Mouse (Mus musculus) spleen, postnatal 4 days (tissue): ENCODE results near the gene Ccdc137.
A peak's percentile ranks its signal among the peaks of the same experiment; 100 is the strongest.

ENCODE experiments used
- DNase-seq, 2 experiments: peaks; one replicate each; pipeline ENCODE4 v3.0.0; 2022; ENCODE audit warnings: low spot score in 2 of 2

Ccdc137 gene

DNA sequence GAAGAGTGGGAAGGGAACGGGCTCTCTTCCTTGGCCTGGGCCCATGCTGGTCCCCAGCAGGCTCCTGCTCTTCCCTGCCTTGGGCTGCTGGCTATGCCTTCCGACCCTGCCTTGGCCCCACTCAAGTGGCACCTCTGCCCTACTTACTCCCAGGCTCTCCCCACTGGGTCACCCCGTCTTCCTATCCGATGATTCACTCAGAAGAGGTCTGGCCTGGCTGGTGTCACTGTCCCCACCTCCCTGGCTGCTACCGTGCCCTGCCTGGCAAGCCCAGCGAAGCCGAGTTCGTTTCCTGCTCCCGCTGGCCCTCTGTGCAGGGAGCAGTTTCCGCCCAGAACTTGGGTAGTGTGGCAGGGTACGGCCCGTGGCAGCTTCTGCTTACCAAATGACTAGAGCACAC lies 40.3 kb downstream of the Ccdc137 start:
- no peak for DNase-seq

DNA sequence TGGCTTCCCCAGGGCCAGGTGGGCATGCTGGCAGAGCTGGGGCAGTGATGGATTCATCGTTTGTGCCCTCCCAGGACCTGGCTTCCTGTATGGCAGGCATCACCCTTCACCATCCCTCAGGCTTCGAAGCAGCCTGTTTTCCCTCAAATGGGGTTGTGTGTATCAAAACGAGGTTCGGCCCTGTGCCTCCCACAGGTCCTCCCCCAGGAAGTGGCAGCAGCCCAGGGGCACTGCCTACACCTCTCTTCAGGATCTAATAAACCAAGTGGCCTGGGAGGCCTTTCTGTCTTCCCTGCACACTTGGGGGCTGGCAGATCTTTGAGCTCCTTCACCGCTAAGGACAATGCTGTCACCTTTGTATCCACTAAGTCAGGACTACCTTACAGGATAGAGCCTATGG lies 41.0 kb downstream of the Ccdc137 start:
- DNase-seq: no peak

DNA sequence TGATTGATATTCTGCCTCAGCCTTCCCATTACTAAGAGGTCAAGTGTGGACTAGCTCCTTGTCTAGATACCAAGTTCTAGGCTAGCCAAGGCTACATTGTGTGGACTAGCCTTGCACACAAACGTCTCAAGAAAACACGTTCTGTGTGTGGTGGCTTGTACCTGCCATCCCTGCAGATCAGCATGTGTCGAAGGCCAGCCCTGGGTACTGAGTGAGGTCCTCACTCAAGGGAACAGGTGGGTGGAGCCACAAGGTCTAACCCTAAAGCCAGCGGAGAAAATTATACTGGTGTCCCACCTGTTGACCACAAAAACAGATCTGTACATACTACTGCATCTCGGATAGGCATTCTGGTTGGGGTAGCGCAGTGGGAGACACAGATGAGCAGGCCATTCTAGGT lies 42.0 kb downstream of the Ccdc137 start:
- DNase-seq: no peak

DNA sequence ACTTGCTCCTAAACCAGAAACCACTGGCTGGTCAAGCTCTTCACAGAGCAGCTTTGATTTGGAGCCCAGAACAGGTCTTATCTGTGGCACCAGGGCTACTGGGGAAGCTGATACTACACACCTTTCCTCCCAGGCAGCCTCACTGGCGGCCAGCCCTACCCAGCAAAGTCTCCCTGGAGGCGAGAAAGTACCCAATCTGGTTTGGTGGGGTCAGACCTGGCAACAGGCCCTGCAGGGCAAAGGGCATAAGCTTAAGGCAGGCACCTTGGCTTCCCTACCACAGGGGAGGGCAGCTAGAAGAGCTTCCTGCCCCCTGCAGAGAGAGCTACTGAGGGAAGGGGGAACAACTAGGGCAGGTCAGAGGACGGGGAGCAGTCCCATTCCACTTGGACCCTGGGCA lies 42.4 kb downstream of the Ccdc137 start:
- no peak for DNase-seq

DNA sequence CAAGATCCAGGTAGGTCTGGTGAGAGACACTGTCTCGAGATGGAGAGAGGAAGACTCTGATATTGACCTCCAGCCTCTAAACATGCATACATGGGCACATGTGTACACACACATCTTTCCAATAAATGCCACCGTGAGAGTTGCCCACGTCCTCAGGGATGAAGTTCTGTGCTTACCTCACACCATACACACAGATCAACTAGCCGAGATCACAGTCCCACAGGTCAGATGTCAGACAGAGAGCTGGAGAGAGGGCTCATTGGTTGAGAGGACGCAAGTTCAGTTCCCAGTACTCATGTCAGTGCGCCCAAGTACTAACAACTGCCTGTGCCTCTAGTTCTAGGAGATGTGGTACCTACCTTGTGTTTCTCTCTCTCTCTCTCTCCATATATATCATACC lies 43.1 kb downstream of the Ccdc137 start:
- DNase-seq: no peak

DNA sequence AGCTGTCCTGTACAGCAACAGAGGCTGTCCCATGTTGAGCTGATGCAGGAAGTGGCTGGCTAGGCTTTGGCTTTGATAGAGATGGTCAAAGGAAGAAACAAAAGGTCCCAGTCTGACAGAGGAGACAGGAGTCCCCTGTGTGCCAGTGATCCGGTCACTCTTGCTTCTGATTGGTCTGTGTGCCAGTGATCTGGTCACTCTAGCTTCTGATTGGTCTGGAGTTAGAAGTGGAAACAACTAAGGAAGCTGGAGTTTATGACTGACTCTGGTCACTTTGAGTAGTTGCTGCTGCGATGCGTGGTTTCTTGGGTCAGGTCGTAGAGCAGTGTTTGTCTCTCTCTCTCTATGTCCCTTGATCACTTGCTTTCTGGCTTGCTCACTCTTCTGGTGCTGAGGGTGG lies 43.8 kb downstream of the Ccdc137 start:
- DNase-seq: no peak

DNA sequence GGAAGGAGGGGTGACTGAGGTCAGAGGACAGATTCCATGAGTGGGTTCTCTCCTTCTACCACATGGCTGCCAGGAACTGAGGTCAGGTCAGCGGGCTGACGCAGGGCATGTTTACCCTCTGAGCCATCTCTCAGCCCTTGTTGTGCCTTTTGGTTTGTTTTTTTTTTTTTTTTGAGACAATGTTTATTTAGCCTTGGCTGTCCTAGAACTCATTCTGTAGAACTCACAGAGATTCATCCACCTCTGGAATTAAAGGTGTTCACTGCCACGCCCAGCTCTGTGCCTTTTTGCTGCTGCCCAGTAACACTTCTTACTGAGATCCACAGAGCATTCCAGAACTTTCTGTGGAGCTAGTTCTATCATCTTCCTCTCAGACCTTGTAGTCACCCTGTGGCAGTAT lies 47.7 kb downstream of the Ccdc137 start:
- no peak for DNase-seq

DNA sequence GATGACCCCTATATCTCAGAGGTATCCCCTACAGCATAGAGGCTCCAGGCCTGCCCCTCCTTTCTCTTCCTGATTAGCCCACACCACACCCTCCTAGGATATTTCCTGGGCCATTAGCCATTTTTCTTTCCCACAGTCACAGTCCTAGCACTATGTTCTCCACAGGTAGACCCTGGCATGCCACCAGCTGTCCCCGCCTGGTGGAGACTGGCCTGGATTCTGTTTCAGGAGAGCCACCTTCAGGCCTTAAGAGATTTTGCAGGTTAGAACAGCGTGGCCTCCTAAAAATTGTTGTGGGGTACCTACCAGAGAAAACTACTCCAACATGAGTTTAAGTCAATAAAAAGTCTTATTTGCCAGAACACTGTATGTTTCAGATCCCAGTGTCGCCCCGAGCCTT lies 49.0 kb downstream of the Ccdc137 start:
- no peak for DNase-seq

DNA sequence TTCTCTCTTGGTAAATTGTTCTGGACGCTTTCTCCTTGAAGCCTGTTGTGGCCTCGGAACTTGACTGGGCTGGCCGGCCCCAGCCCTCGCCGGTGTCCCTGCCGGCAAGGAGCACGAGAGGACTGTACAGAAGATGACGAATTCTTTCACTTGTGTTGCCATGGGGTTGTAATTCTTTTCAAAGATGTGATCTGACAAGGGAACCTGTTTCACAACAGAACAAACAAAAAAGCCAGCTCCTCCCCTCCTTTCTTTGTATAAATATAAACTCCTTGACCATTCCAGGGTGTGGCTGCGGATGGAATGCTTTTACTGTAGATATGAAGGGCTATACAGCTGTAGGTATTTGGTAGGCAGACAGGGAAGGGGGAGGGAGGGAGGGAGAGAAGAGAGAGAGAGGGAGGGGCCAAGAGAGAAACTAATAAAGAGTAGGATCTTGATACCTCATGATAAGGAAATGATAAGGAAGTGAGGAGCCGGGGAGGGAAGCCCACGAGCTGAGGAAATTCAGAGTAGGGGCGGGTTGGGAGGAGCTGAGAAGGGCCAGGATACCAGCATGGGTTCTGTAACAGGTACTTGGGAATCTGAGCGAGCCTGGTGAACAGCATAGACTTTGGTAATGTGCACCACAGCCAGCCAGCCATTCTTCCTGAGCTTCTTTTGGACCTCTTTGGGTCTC lies 49.8 kb downstream of the Ccdc137 start:
- DNase-seq: no peak

DNA sequence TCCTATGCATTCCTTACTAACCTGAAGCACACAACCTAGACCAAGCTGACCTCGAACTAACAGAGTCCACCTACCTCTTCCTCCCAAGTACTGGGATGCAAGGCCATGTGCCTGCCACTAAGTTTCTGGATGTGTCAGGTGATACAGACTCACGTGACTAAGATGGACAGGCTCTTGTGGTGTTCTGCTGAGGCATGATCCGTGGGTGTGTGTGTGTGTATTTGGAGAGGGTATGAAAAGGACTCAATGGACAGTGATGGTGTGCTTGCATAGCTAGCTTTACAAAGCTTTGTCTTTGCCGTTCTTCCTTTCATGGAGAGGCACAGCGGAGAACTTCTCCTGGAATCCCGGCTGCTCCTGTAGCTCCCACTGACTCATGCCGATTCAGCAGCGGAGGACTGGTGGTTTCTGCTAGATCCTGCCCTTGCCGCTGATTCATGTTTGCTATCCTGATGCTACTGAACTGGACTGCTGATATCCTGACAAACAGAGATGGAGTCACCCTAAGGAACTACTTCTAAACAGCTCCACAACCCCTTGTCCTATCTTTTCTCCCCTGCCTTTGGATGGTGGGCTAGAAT lies 50.5 kb downstream of the Ccdc137 start:
- DNase-seq: no peak

DNA sequence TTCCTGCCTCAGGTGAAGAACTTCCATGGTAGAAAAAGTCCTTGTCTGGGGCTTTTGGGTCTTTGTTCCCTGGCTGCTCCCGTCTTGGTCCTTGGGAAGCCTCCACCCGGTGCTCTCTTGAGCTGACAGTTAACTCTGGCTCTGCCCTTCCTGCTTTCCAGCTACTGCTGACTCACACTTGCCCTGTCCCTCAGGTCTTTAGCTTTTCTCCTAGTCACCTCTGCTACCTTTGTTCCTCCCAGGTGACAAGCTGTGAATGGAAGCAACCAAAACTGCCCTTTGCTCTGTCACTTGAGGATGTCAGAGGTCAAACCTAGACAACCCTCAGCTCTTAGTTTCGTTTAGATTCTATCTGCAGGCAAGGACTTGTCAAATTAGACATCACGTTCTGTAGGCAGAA lies 52.0 kb downstream of the Ccdc137 start:
- DNase-seq: no peak

DNA sequence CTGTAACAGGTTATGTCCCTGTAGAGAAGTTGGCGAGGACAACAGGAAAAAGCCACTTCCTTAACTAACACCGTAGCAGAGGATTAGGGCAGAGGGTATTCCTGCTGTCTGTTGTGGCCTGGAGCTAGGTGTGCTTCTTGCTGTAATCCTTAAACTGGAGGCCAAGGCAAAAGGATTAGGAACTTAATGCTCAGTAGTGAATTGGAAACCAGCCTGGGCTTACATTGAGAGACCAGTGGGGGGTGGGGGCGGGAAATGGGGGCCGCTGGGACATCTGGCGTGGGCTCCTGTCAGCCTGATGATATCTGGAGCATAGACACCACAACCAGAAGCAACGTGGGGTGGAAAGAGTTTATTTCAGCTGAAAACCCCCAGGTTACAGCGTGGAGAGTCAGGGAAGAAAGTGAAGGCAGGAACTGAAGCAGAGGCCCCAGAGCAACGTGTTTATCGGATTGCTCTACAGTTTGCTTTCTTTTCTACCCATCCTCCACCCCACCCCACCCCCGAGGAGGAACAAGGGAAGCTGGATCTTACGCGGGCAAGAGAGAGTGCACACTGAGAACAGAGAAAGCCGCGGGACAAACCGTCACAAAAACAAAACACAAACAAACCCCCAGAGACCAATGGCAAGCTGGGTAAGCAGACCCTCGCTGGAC lies 52.6 kb downstream of the Ccdc137 start:
- DNase-seq: peak in 1 of 2 experiments; percentile 65

DNA sequence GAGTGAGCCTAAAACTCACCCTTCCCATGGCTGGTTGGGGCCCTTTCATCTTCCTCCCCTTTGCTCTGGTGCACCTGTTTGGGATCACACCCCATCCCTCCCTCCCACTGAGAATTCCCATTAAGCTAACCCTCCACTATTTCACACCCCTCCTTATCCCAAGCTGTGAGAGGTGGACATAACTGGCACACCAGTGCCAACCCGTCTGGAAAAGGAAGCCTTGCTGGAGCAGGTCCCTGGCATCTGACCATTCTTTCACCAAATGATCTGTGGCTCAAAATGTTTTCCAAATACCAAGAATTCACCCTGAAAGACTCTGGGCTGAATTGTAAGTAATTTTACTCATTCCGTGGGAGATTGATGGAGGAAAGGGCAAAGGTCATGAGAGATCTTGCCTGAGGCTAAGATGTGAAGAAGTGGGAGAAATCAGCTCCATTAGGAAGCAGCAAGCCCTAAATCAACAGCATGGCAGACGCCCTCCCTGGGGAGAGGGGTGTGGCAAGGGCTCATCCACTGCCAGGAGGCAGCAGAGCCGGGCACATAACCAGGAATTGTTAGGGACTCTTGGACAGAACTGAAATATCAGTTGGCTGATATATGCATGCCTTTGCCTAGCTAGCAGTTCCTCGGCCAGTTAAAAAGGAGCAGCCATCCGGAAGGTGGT lies 55.0 kb downstream of the Ccdc137 start:
- DNase-seq: no peak
